Mouse (Mus musculus): ENCODE data around the gene Mrpl16. TPM values are rescaled to one million over a fixed set of nuclear protein-coding genes. Genes with fewer than 3 reads are reported as not detected.

The Mrpl16 gene
- polyA plus RNA-seq, 1 experiment from 2014 or later: 53.1 TPM

- H3K4me2 ChIP-seq (replicated peaks): no peak overlapping the region
- ATAC-seq (ENCODE audit: low FRiP score) (no peak), DNase-seq (ENCODE audit: low spot score) (no peak)
- peaks cover 13% of the 10 kb centered on the region for H3K27me3 ChIP-seq (ENCODE audit: control insufficient read depth, insufficient read depth, low read length)
- H3K4me1 ChIP-seq (replicated peaks; ENCODE audit: control insufficient read depth, insufficient read depth, low read length): peaks cover 14% of the 10 kb centered on the region
- H3K9me3 ChIP-seq (ENCODE audit: control insufficient read depth, low read length): no peaks in the 10 kb centered on the region
- no peaks in the 10 kb centered on the region for H3K36me3 ChIP-seq (replicated peaks; ENCODE audit: control insufficient read depth, insufficient read depth)
- H3K4me3 ChIP-seq (replicated peaks; ENCODE audit: low read length): no peak overlapping the region
- 66% methylated on average over 4 of the region's 4 CpGs for WGBS
- H3K27ac ChIP-seq: no peak overlapping the region
- H3K9ac ChIP-seq: no peak overlapping the region
Measured at GRCm38 (mm10) chr19:11813136-11813535, 42.9 kb downstream of the Mrpl16 start.

DNA sequence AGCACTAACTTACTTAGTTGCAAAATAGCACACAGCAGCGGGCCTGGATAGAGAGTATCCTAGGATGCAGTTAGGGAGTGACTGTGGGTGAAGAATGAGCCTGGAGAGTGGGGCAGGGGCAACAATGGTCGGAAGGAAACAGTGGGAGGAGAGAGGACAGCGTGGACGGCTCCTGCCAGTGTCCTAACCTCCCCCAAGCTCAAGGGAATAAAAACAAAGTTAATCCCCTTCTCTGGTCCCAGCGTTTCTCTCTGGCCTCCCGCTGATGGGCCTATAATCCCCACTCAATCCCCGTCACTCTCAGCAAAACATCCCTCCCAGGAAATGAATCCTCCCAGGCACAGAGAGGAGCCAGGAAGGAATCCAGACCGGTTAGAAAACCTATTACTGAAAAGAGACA, 43.5 kb downstream of the Mrpl16 start:
- Histone ChIP-seq H3K36me3 (replicated peaks; ENCODE audit: control insufficient read depth, insufficient read depth) (no peaks in the 10 kb centered on the region), H3K27me3 (ENCODE audit: control insufficient read depth, insufficient read depth, low read length) (peaks cover 16% of the 10 kb centered on the region), H3K9ac (no peak overlapping the region), H3K27ac (no peak overlapping the region), H3K9me3 (ENCODE audit: control insufficient read depth, low read length) (no peaks in the 10 kb centered on the region), H3K4me2 (replicated peaks) (0 out of 2 replicates have a peak overlapping the region, but pooled peaks have one; percentile 10), H3K4me1 (replicated peaks; ENCODE audit: control insufficient read depth, insufficient read depth, low read length) (peaks cover 14% of the 10 kb centered on the region), H3K4me3 (replicated peaks; ENCODE audit: low read length) (no peak overlapping the region)
- 20% methylated on average over 8 of the region's 8 CpGs for WGBS
- no peak for DNase-seq (ENCODE audit: low spot score)
- no peak for ATAC-seq (ENCODE audit: low FRiP score)

DNA sequence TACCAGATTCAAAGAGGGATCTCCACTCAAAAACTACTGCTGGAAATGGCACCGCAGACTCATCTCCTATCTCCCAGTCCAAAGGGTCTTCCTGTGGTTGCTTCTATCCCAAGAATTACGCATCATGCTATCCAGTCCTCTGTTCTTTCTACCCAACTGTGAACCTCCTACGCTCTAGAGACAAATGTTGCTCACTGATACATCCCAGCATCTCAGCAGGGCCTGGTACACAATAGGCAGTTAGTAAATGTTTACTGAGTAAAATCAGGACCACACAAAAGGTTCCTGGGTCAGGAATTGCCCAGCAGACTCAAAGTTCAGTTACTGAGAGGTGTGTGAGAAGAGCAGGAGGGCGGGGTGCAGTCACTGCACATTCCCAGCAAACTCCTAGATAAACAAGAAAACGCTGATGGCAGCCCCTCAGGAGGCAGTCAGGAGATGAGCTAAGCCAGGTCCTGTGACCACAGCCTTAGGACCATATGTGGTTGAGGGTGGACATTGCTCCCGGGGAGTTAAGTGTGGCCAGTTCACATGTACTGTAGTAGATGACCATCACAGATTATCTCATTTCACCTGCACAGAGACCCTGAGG, 44.6 kb downstream of the Mrpl16 start:
- ATAC-seq (ENCODE audit: low FRiP score) (no peak), DNase-seq (ENCODE audit: low spot score) (no peak)
- no peaks in the 10 kb centered on the region for H3K36me3 ChIP-seq (replicated peaks; ENCODE audit: control insufficient read depth, insufficient read depth)
- 68% methylated on average over 6 of the region's 6 CpGs for WGBS
- H3K4me2 ChIP-seq (replicated peaks): no peak overlapping the region
- no peak overlapping the region for H3K27ac ChIP-seq
- H3K9ac ChIP-seq: no peak overlapping the region
- H3K4me3 ChIP-seq (replicated peaks; ENCODE audit: low read length): no peak overlapping the region
- peaks cover 23% of the 10 kb centered on the region for H3K27me3 ChIP-seq (ENCODE audit: control insufficient read depth, insufficient read depth, low read length)
- H3K9me3 ChIP-seq (ENCODE audit: control insufficient read depth, low read length): no peaks in the 10 kb centered on the region
- peaks cover 21% of the 10 kb centered on the region for H3K4me1 ChIP-seq (replicated peaks; ENCODE audit: control insufficient read depth, insufficient read depth, low read length)

- 57% methylated on average over 6 of the region's 6 CpGs for WGBS
- H3K4me2 ChIP-seq (replicated peaks): no peak overlapping the region
Measured at GRCm38 (mm10) chr19:11816706-11817105, 46.5 kb downstream of the Mrpl16 start.

GRCm38 (mm10) chr19:11817586-11817985, 47.4 kb downstream of the Mrpl16 start:
- H3K27me3 ChIP-seq (ENCODE audit: control insufficient read depth, insufficient read depth, low read length): peaks cover 37% of the 10 kb centered on the region
- no peaks in the 10 kb centered on the region for H3K36me3 ChIP-seq (replicated peaks; ENCODE audit: control insufficient read depth, insufficient read depth)
- WGBS: 11% methylated on average over 5 of the region's 5 CpGs
- ATAC-seq (ENCODE audit: low FRiP score) (no peak), DNase-seq (ENCODE audit: low spot score) (no peak)
- H3K4me3 ChIP-seq (replicated peaks; ENCODE audit: low read length): peak overlapping the region; percentile 87
- H3K9me3 ChIP-seq (ENCODE audit: control insufficient read depth, low read length): no peaks in the 10 kb centered on the region
- peak overlapping the region; percentile 80 for H3K4me2 ChIP-seq (replicated peaks)
- peaks cover 19% of the 10 kb centered on the region for H3K4me1 ChIP-seq (replicated peaks; ENCODE audit: control insufficient read depth, insufficient read depth, low read length)
- H3K27ac ChIP-seq: no peak overlapping the region
- H3K9ac ChIP-seq: peak overlapping the region; percentile 82

More at GRCm38 (mm10) chr19:11816706-11817105, 46.5 kb downstream of the Mrpl16 start:
- Histone ChIP-seq H3K4me1 (replicated peaks; ENCODE audit: control insufficient read depth, insufficient read depth, low read length) (peaks cover 25% of the 10 kb centered on the region), H3K9me3 (ENCODE audit: control insufficient read depth, low read length) (no peaks in the 10 kb centered on the region), H3K4me3 (replicated peaks; ENCODE audit: low read length) (no peak overlapping the region), H3K36me3 (replicated peaks; ENCODE audit: control insufficient read depth, insufficient read depth) (no peaks in the 10 kb centered on the region), H3K27me3 (ENCODE audit: control insufficient read depth, insufficient read depth, low read length) (peaks cover 37% of the 10 kb centered on the region), H3K9ac (no peak overlapping the region), H3K27ac (no peak overlapping the region)
- DNase-seq (ENCODE audit: low spot score): no peak
- no peak for ATAC-seq (ENCODE audit: low FRiP score)

DNA sequence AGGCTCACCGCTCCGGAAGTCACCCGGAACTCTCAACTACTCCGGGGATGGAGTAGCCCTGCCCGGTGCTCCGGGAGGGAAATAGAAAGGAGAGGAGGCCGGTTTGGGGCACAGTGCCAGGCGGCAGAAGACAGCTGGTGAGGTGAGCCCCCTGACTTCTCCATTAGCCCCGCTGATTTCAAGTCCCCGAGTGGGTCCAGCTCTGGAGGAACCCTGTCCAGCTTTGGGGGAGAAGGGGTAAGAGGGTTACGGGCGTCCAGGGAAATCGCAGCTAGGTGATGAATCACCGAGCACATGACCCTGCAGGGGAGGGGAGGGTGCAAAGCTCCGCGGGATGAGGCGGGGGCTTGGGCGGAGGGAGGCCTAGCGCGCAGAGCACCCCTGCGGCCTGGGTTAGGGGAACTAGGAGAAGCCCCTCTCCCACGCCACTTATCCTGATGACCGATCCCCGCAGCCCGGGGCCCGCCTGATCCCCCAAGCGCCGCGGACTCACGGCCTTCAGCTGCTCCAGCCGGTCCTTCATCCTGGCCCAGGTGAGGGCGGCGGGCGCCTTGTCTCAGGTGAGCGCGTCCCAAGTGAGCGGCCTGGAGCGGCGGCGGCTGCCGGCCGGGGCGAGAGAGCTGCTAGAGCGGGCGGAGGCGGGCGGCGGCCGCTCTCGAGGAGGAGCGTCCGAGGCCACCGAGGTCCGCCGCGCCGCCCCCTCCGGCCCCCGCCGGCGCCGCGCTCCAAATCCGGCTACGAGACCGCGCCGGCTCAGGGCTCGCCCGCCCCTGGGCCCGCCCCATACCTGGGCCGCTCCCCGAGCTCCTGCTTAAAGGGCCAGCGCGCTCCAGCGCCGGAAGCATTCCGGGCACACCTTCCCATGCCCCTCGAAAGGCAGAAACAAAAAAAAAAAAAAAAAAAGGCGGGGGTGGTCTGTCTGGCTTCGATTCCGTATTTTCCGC, 48.3 kb downstream of the Mrpl16 start:
- peak; percentile 34 for DNase-seq (ENCODE audit: low spot score)
- Histone ChIP-seq H3K27ac (peak overlapping the region; percentile 20; the same call in 1 of the 2 replicates), H3K36me3 (replicated peaks; ENCODE audit: control insufficient read depth, insufficient read depth) (no peaks in the 10 kb centered on the region), H3K9ac (peak overlapping the region; percentile 82), H3K4me1 (replicated peaks; ENCODE audit: control insufficient read depth, insufficient read depth, low read length) (peaks cover 19% of the 10 kb centered on the region), H3K4me3 (replicated peaks; ENCODE audit: low read length) (peak overlapping the region; percentile 87), H3K4me2 (replicated peaks) (peak overlapping the region; percentile 80), H3K27me3 (ENCODE audit: control insufficient read depth, insufficient read depth, low read length) (peaks cover 37% of the 10 kb centered on the region), H3K9me3 (ENCODE audit: control insufficient read depth, low read length) (no peaks in the 10 kb centered on the region)
- under 1% methylated on average over 38 of the region's 83 CpGs for WGBS
- peak; percentile 84 for ATAC-seq (ENCODE audit: low FRiP score)

GRCm38 (mm10) chr19:11819143-11819700, 49.0 kb downstream of the Mrpl16 start, which contains the start of gene Stx3:
Gene Stx3, minus strand, starts transcription at chr19:11819403.
- H3K4me3 ChIP-seq (replicated peaks; ENCODE audit: low read length): peak within 1 kb of the TSS; percentile 87
- DNase-seq (ENCODE audit: low spot score) (peak; percentile 32), ATAC-seq (ENCODE audit: low FRiP score) (peak; percentile 18; the same call in 1 of the 2 replicates)
- no peaks in the 10 kb centered on the region for H3K9me3 ChIP-seq (ENCODE audit: control insufficient read depth, low read length)
- H3K36me3 ChIP-seq (replicated peaks; ENCODE audit: control insufficient read depth, insufficient read depth): no peaks in the 10 kb centered on the region
- H3K4me1 ChIP-seq (replicated peaks; ENCODE audit: control insufficient read depth, insufficient read depth, low read length): peaks cover 19% of the 10 kb centered on the region
- under 1% methylated on average over 20 of the region's 20 CpGs for WGBS
- peaks cover 37% of the 10 kb centered on the region for H3K27me3 ChIP-seq (ENCODE audit: control insufficient read depth, insufficient read depth, low read length)
- H3K4me2 ChIP-seq (replicated peaks): peak within 1 kb of the TSS; percentile 80
- peak within 1 kb of the TSS; percentile 82 for H3K9ac ChIP-seq
- H3K27ac ChIP-seq: peak within 1 kb of the TSS; percentile 20; the same call in 1 of the 2 replicates

DNA sequence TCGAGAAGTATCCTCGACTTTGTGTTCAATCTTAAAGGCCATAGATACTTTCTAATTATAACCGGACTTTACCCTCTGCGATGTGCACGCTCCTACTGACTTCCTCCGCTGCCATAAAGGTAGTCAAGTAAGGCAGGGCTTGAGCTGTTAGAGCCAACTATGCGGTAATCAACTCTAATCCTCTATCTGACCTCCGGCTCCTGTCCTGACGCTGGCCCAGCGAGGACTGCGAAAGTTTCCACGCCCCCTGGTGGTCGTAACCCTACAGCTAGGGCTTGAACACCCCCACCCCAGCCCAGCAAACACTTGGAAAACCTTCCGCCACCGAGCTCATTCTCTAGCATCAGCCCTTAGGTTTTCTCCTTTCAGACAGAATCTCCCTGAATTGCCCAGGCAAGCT, 49.6 kb downstream of the Mrpl16 start:
- peak; percentile 79 for DNase-seq (ENCODE audit: low spot score)
- Histone ChIP-seq H3K4me2 (replicated peaks) (peak overlapping the region; percentile 80), H3K36me3 (replicated peaks; ENCODE audit: control insufficient read depth, insufficient read depth) (no peaks in the 10 kb centered on the region), H3K4me3 (replicated peaks; ENCODE audit: low read length) (peak overlapping the region; percentile 87), H3K9me3 (ENCODE audit: control insufficient read depth, low read length) (no peaks in the 10 kb centered on the region), H3K27ac (no peak overlapping the region), H3K9ac (0 out of 2 replicates have a peak overlapping the region, but pooled peaks have one; percentile 8), H3K4me1 (replicated peaks; ENCODE audit: control insufficient read depth, insufficient read depth, low read length) (peaks cover 19% of the 10 kb centered on the region), H3K27me3 (ENCODE audit: control insufficient read depth, insufficient read depth, low read length) (peaks cover 37% of the 10 kb centered on the region)
- ATAC-seq (ENCODE audit: low FRiP score): peak; percentile 81
- 1% methylated on average over 15 of the region's 15 CpGs for WGBS

- WGBS: 39% methylated on average over 6 of the region's 6 CpGs
- H3K4me3 ChIP-seq (replicated peaks; ENCODE audit: low read length): peak overlapping the region; percentile 87
- H3K4me2 ChIP-seq (replicated peaks): peak overlapping the region; percentile 80
- H3K27me3 ChIP-seq (ENCODE audit: control insufficient read depth, insufficient read depth, low read length): peaks cover 37% of the 10 kb centered on the region
- DNase-seq (ENCODE audit: low spot score) (no peak), ATAC-seq (ENCODE audit: low FRiP score) (no peak)
- no peak overlapping the region for H3K27ac ChIP-seq
- H3K9ac ChIP-seq: 0 out of 2 replicates have a peak overlapping the region, but pooled peaks have one; percentile 8
- H3K9me3 ChIP-seq (ENCODE audit: control insufficient read depth, low read length): no peaks in the 10 kb centered on the region
- H3K36me3 ChIP-seq (replicated peaks; ENCODE audit: control insufficient read depth, insufficient read depth): no peaks in the 10 kb centered on the region
- peaks cover 19% of the 10 kb centered on the region for H3K4me1 ChIP-seq (replicated peaks; ENCODE audit: control insufficient read depth, insufficient read depth, low read length)
Measured at GRCm38 (mm10) chr19:11820211-11820610, 50.0 kb downstream of the Mrpl16 start.
